In the genomic region with DNA sequence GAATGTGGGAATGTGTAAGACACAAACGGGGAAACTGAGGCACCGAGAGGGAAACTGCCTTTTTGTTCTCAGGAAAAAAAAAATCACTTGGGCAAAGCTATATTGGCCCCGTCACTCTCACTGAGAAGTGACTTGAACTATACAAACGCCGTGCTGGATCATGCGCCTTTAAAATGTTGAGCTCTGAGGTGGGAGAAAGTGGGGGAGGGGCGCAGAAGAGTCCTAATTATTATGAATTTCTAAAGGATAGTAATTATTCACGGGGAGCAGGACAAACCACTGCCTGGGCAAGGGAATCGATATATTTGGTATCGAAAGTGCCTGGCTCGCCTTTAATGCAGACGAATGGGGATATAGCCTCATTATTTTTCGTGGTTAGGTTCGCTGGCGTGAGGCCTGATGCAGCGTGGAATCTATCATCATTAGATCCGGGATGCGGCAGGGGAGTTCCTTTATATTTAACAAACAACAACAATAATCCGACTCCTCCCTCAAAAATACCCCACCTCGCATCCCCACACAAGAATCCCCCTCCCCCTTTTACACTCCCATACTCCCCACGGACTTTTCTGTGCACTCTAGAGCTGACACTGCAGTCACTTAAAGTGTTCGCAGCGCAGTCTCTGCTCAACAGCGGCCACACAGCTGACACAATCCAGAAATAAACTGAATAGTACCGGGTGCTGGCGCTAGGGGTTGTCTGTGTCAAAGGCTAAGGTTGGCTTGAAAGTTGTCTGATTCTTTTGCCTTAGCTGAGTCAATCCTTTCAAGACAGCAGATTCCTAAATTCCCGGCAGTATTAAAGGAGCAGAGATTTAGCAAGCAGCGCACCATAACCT, we compare ENCODE assay signal across 8 mouse cellular contexts. TPM values are rescaled to one million over a fixed set of nuclear protein-coding genes. Genes with fewer than 3 reads are reported as not detected.
DNase-seq lines count a peak whose midpoint lies in the region; ATAC-seq and TF ChIP-seq lines count a peak whose summit lies in the region.
"Had no signal": no experiment of that assay in that cellular context is flagged by ENCODE, and none has a peak within 500 bp of the region (broad histone marks: within the 10 kb centered on the region; RNA-seq: fewer than 3 reads in every experiment).

No protein-coding gene starts in this region.

- no peak for DNase-seq in liver, postnatal 0 days
- DNase-seq in liver: no peak
- DNase-seq in midbrain, embryonic 10.5 days (ENCODE audit: low spot score): peak; percentile 59
- DNase-seq in spleen, adult 12 weeks (ENCODE audit: low spot score): no peak
- no peak for DNase-seq in ovary, postnatal 36 days (ENCODE audit: low spot score)

- TF ChIP-seq EP300 in liver, postnatal 0 days (IDR thresholded peaks at IDR 0.05; ENCODE audit: low read depth): no peak

- peaks cover 42% of the 10 kb centered on the region for H3K27me3 ChIP-seq in liver, postnatal 0 days (ENCODE audit: insufficient read depth, low read length)
- peaks cover 46% of the 10 kb centered on the region for H3K27me3 ChIP-seq in heart, embryonic 16.5 days (ENCODE audit: control insufficient read depth, insufficient read depth, low read length)
- peaks cover 64% of the 10 kb centered on the region for H3K27me3 ChIP-seq in midbrain, embryonic 10.5 days (ENCODE audit: low read depth, poor library complexity, severe bottlenecking)

- TF ChIP-seq CTCF in liver, postnatal 0 days (IDR thresholded peaks at IDR 0.05; ENCODE audit: low read depth): peak; percentile 23; the same call in 1 of the 2 replicates

- no peak overlapping the region for H3K4me3 ChIP-seq in liver, postnatal 0 days (ENCODE audit: low read depth, low read length)
- no peak overlapping the region for H3K4me3 ChIP-seq in heart, embryonic 16.5 days (ENCODE audit: low read length)
- peak overlapping the region; percentile 50 for H3K4me3 ChIP-seq in midbrain, embryonic 10.5 days

- H3K36me3 ChIP-seq in liver, postnatal 0 days (replicated peaks; ENCODE audit: insufficient read depth, low read length): no peaks in the 10 kb centered on the region
- no peaks in the 10 kb centered on the region for H3K36me3 ChIP-seq in heart, embryonic 16.5 days (ENCODE audit: control insufficient read depth, insufficient read depth)
- H3K36me3 ChIP-seq in midbrain, embryonic 10.5 days: no peaks in the 10 kb centered on the region

- no peak for ATAC-seq in liver, postnatal 0 days
- ATAC-seq in common myeloid progenitor, adult 5-6 weeks (replicated peaks; ENCODE audit: low read depth, poor library complexity, severe bottlenecking): peak; percentile 48; the same call in 1 of the 2 replicates
- no peak for ATAC-seq in heart, embryonic 16.5 days (replicated peaks; ENCODE audit: extremely low read depth, insufficient read depth, low FRiP score)

- H3K27ac ChIP-seq in liver, postnatal 0 days (ENCODE audit: low read depth): no peak overlapping the region
- H3K27ac ChIP-seq in heart, embryonic 16.5 days (ENCODE audit: low read length): no peak overlapping the region
- H3K27ac ChIP-seq in midbrain, embryonic 10.5 days (replicated peaks): no peak overlapping the region
- H3K27ac ChIP-seq: macrophage had no signal

- WGBS in liver, postnatal 0 days (ENCODE audit: insufficient replicate concordance): 7% methylated on average over 28 of the region's 28 CpGs
- 4% methylated on average over 28 of the region's 28 CpGs for WGBS in heart, embryonic 16.5 days
- 1% methylated on average over 28 of the region's 28 CpGs for WGBS in midbrain, embryonic 10.5 days

- H3K9me3 ChIP-seq in liver, postnatal 0 days (ENCODE audit: low read length): no peaks in the 10 kb centered on the region
- no peaks in the 10 kb centered on the region for H3K9me3 ChIP-seq in heart, embryonic 16.5 days (replicated peaks; ENCODE audit: control insufficient read depth, low read length)
- H3K9me3 ChIP-seq in midbrain, embryonic 10.5 days (replicated peaks): no peaks in the 10 kb centered on the region

- H3K4me2 ChIP-seq in liver, postnatal 0 days (ENCODE audit: low read depth, low read length): no peak overlapping the region
- H3K4me2 ChIP-seq in heart, embryonic 16.5 days (ENCODE audit: low read depth, low read length): peak overlapping the region; percentile 21; the same call in 1 of the 2 replicates

- no peak overlapping the region for H3K9ac ChIP-seq in liver, postnatal 0 days (replicated peaks)
- no peak overlapping the region for H3K9ac ChIP-seq in heart, embryonic 16.5 days (ENCODE audit: low read length)

- no peaks in the 10 kb centered on the region for H3K4me1 ChIP-seq in liver, postnatal 0 days (ENCODE audit: insufficient read depth)
- no peaks in the 10 kb centered on the region for H3K4me1 ChIP-seq in heart, embryonic 16.5 days (ENCODE audit: control insufficient read depth, insufficient read depth, low read length)
- peaks cover 33% of the 10 kb centered on the region for H3K4me1 ChIP-seq in midbrain, embryonic 10.5 days

RNA-seq across cellular contexts. Expression of a gene that starts 10.1 kb away (rescaled TPM):
- not detected in 2 replicates for polyA plus RNA-seq in liver, postnatal 0 days (2015; fragmentation: Nextera tagmentation; extraction: Ambion mirVana)
- 0.05 TPM in 1 of 2 replicates, not detected in the other for total RNA-seq in common myeloid progenitor, adult 5-6 weeks (2017)
- 0.09 and 0.22 TPM in 2 replicates for polyA plus RNA-seq in heart, embryonic 16.5 days (2015; fragmentation: Nextera tagmentation; extraction: Ambion mirVana)
- 0.72 and 2.0 TPM in 2 replicates for polyA plus RNA-seq in midbrain, embryonic 10.5 days (2016; fragmentation: Nextera tagmentation; extraction: Ambion mirVana)
- polyA plus RNA-seq: macrophage had no signal
